Mouse (Mus musculus): ENCODE data around the gene Prickle2. TPM values are rescaled to one million over a fixed set of nuclear protein-coding genes. Genes with fewer than 3 reads are reported as not detected.

The Prickle2 gene
- polyA plus RNA-seq, 1 experiment from 2014 or later, result 7.5 TPM

GRCm38 (mm10) chr6:92665530-92665989 is 40.4 kb downstream of the Prickle2 start:
- Histone ChIP-seq H3K36me3 (no peaks in the 10 kb centered on the region), H3K9me3 (no peaks in the 10 kb centered on the region), H3K27me3 (no peaks in the 10 kb centered on the region), H3K9ac (no peak overlapping the region), H3K27ac (no peak overlapping the region), H3K4me3 (no peak overlapping the region), H3K4me2 (replicated peaks) (no peak overlapping the region), H3K4me1 (peaks cover 36% of the 10 kb centered on the region)
- ATAC-seq (ENCODE audit: insufficient number of reproducible peaks, insufficient read depth, low FRiP score, low TSS enrichment), result no peak
- WGBS, result 6% methylated on average over 1 of the region's 1 CpGs

- Histone ChIP-seq H3K27ac (no peak overlapping the region), H3K9ac (no peak overlapping the region), H3K36me3 (no peaks in the 10 kb centered on the region), H3K4me1 (peaks cover 34% of the 10 kb centered on the region), H3K27me3 (no peaks in the 10 kb centered on the region), H3K4me2 (replicated peaks) (no peak overlapping the region), H3K9me3 (no peaks in the 10 kb centered on the region), H3K4me3 (no peak overlapping the region)
- 96% methylated on average over 3 of the region's 3 CpGs for WGBS
- no peak for ATAC-seq (ENCODE audit: insufficient number of reproducible peaks, insufficient read depth, low FRiP score, low TSS enrichment)
Measured at GRCm38 (mm10) chr6:92663885-92664284, 42.1 kb downstream of the Prickle2 start.

DNA sequence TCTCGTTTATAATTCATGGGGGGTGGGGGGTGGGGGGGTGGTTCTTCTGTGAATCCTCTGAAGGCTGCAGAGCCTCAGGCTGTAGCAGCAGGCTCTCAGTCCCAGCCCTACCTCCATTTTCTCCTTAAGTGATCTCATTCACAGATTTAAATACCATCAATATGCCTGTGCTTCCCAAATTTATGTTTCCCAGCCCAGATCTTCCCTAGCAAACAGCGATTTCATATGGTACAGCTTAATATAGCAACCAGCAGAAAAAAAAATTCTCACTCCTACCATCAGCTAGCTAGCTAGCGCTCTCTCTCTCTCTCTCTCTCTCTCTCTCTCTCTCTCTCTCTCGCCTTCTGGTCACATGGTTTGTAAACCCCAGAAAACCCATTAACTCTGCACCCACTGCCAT is 42.5 kb downstream of the Prickle2 start:
- no peak for ATAC-seq (ENCODE audit: insufficient number of reproducible peaks, insufficient read depth, low FRiP score, low TSS enrichment)
- WGBS, result 60% methylated on average over 4 of the region's 4 CpGs

GRCm38 (mm10) chr6:92649063-92649462 is 56.9 kb downstream of the Prickle2 start:
- WGBS, result 86% methylated on average over 1 of the region's 1 CpGs

More for the DNA sequence above, 42.5 kb downstream of the Prickle2 start:
- no peak overlapping the region for H3K4me2 ChIP-seq (replicated peaks)
- H3K36me3 ChIP-seq, result no peaks in the 10 kb centered on the region
- peaks cover 33% of the 10 kb centered on the region for H3K4me1 ChIP-seq
- no peaks in the 10 kb centered on the region for H3K27me3 ChIP-seq
- no peaks in the 10 kb centered on the region for H3K9me3 ChIP-seq
- no peak overlapping the region for H3K27ac ChIP-seq
- H3K9ac ChIP-seq, result no peak overlapping the region
- no peak overlapping the region for H3K4me3 ChIP-seq

GRCm38 (mm10) chr6:92648571-92648970 is 57.4 kb downstream of the Prickle2 start:
- WGBS, result 37% methylated on average over 2 of the region's 2 CpGs
- no peak for ATAC-seq (ENCODE audit: insufficient number of reproducible peaks, insufficient read depth, low FRiP score, low TSS enrichment)
- Histone ChIP-seq H3K27ac (no peak overlapping the region), H3K36me3 (no peaks in the 10 kb centered on the region), H3K9me3 (no peaks in the 10 kb centered on the region), H3K27me3 (no peaks in the 10 kb centered on the region), H3K4me3 (no peak overlapping the region), H3K4me2 (replicated peaks) (no peak overlapping the region), H3K9ac (no peak overlapping the region), H3K4me1 (peaks cover 8% of the 10 kb centered on the region; the same call in 1 of the 2 replicates)

More at GRCm38 (mm10) chr6:92649063-92649462, 56.9 kb downstream of the Prickle2 start:
- H3K27me3 ChIP-seq, result no peaks in the 10 kb centered on the region
- no peak overlapping the region for H3K9ac ChIP-seq
- 0 out of 2 replicates have a peak overlapping the region, but pooled peaks have one; percentile 46 for H3K27ac ChIP-seq
- no peaks in the 10 kb centered on the region for H3K9me3 ChIP-seq
- H3K4me1 ChIP-seq, result peaks cover 8% of the 10 kb centered on the region; the same call in 1 of the 2 replicates
- no peaks in the 10 kb centered on the region for H3K36me3 ChIP-seq
- no peak overlapping the region for H3K4me2 ChIP-seq (replicated peaks)
- ATAC-seq (ENCODE audit: insufficient number of reproducible peaks, insufficient read depth, low FRiP score, low TSS enrichment), result no peak
- H3K4me3 ChIP-seq, result no peak overlapping the region

GRCm38 (mm10) chr6:92642929-92643328 is 63.0 kb downstream of the Prickle2 start:
- Histone ChIP-seq H3K36me3 (no peaks in the 10 kb centered on the region), H3K4me3 (no peak overlapping the region), H3K27ac (no peak overlapping the region), H3K27me3 (no peaks in the 10 kb centered on the region), H3K9me3 (no peaks in the 10 kb centered on the region), H3K4me2 (replicated peaks) (no peak overlapping the region), H3K4me1 (no peaks in the 10 kb centered on the region), H3K9ac (no peak overlapping the region)
- WGBS, result 88% methylated on average over 1 of the region's 1 CpGs
- no peak for ATAC-seq (ENCODE audit: insufficient number of reproducible peaks, insufficient read depth, low FRiP score, low TSS enrichment)

DNA sequence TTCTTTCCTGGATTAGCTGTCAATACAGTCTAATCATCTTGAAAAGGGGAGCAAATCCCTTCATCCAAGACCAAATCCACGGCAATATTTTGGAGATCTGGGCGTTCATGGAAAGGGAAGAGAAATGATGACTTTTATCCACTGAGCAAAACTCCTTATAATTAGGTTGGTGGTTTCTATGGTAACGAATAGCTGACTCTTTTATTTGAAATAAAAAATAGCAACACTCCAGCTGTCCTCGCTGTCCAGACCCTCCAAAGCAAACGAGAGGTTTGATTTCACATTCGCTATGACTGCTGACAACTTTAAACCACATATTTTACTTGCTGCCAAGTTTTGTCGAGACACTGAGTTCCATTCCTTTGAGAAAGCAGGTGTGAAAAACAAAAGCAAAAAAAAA is 64.0 kb downstream of the Prickle2 start:
- H3K9ac ChIP-seq, result no peak overlapping the region
- H3K4me3 ChIP-seq, result no peak overlapping the region
- H3K9me3 ChIP-seq, result no peaks in the 10 kb centered on the region
- no peak for ATAC-seq (ENCODE audit: insufficient number of reproducible peaks, insufficient read depth, low FRiP score, low TSS enrichment)
- 75% methylated on average over 7 of the region's 7 CpGs for WGBS
- no peaks in the 10 kb centered on the region for H3K4me1 ChIP-seq
- H3K27ac ChIP-seq, result no peak overlapping the region
- no peaks in the 10 kb centered on the region for H3K36me3 ChIP-seq
- no peaks in the 10 kb centered on the region for H3K27me3 ChIP-seq
- H3K4me2 ChIP-seq (replicated peaks), result no peak overlapping the region

DNA sequence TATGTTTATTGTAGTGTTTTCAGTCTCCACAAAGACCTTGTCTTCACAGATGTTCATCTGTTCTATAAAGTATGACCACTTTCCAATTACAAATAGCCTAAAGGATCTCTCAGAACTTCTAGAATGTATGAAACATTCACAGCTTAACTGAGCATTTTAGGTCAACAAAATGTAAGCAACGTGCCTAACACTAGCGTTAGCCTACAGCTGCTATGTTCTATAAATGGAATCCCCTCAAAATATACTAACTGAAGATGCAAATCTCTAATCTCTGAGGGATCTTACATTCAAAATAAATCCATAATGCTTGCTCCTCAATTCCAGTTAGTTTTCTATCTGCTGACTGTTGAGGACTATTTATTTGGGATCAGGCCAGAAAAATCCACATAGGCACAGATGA is 65.1 kb downstream of the Prickle2 start:
- Histone ChIP-seq H3K4me1 (no peaks in the 10 kb centered on the region), H3K9me3 (no peaks in the 10 kb centered on the region), H3K9ac (no peak overlapping the region), H3K4me3 (no peak overlapping the region), H3K36me3 (no peaks in the 10 kb centered on the region), H3K27ac (no peak overlapping the region), H3K27me3 (no peaks in the 10 kb centered on the region), H3K4me2 (replicated peaks) (no peak overlapping the region)
- 92% methylated on average over 2 of the region's 2 CpGs for WGBS
- ATAC-seq (ENCODE audit: insufficient number of reproducible peaks, insufficient read depth, low FRiP score, low TSS enrichment), result no peak

GRCm38 (mm10) chr6:92636431-92636830 is 69.5 kb downstream of the Prickle2 start:
- no peak overlapping the region for H3K4me3 ChIP-seq
- H3K27ac ChIP-seq, result no peak overlapping the region
- no peaks in the 10 kb centered on the region for H3K36me3 ChIP-seq
- WGBS, result 82% methylated on average over 1 of the region's 1 CpGs
- H3K4me2 ChIP-seq (replicated peaks), result no peak overlapping the region
- peaks cover 7% of the 10 kb centered on the region; the same call in 1 of the 2 replicates for H3K4me1 ChIP-seq
- no peaks in the 10 kb centered on the region for H3K9me3 ChIP-seq
- ATAC-seq (ENCODE audit: insufficient number of reproducible peaks, insufficient read depth, low FRiP score, low TSS enrichment), result no peak
- H3K27me3 ChIP-seq, result no peaks in the 10 kb centered on the region
- H3K9ac ChIP-seq, result no peak overlapping the region

GRCm38 (mm10) chr6:92634876-92635468 is 71.0 kb downstream of the Prickle2 start:
- no peak for ATAC-seq (ENCODE audit: insufficient number of reproducible peaks, insufficient read depth, low FRiP score, low TSS enrichment)
- no peaks in the 10 kb centered on the region for H3K27me3 ChIP-seq
- no peaks in the 10 kb centered on the region for H3K9me3 ChIP-seq
- no peak overlapping the region for H3K4me3 ChIP-seq
- no peaks in the 10 kb centered on the region for H3K36me3 ChIP-seq
- no peak overlapping the region for H3K9ac ChIP-seq
- no peak overlapping the region for H3K27ac ChIP-seq
- H3K4me2 ChIP-seq (replicated peaks), result no peak overlapping the region
- H3K4me1 ChIP-seq, result peaks cover 7% of the 10 kb centered on the region; the same call in 1 of the 2 replicates
- 45% methylated on average over 6 of the region's 6 CpGs for WGBS

- Histone ChIP-seq H3K9ac (no peak overlapping the region), H3K27me3 (no peaks in the 10 kb centered on the region), H3K27ac (no peak overlapping the region), H3K4me3 (no peak overlapping the region), H3K4me1 (peaks cover 7% of the 10 kb centered on the region; the same call in 1 of the 2 replicates), H3K4me2 (replicated peaks) (no peak overlapping the region), H3K36me3 (no peaks in the 10 kb centered on the region), H3K9me3 (no peaks in the 10 kb centered on the region)
- ATAC-seq (ENCODE audit: insufficient number of reproducible peaks, insufficient read depth, low FRiP score, low TSS enrichment), result no peak
- WGBS, result 88% methylated on average over 2 of the region's 2 CpGs
Measured at GRCm38 (mm10) chr6:92630991-92631390, 75.0 kb downstream of the Prickle2 start.

GRCm38 (mm10) chr6:92627711-92628110 is 78.2 kb downstream of the Prickle2 start:
- Histone ChIP-seq H3K27me3 (no peaks in the 10 kb centered on the region), H3K27ac (no peak overlapping the region), H3K4me3 (no peak overlapping the region), H3K4me1 (no peaks in the 10 kb centered on the region), H3K36me3 (no peaks in the 10 kb centered on the region), H3K9me3 (no peaks in the 10 kb centered on the region), H3K4me2 (replicated peaks) (no peak overlapping the region), H3K9ac (no peak overlapping the region)
- WGBS, result 82% methylated on average over 3 of the region's 3 CpGs
- ATAC-seq (ENCODE audit: insufficient number of reproducible peaks, insufficient read depth, low FRiP score, low TSS enrichment), result no peak
